Mouse (Mus musculus) cerebellum, adult 8-10 months (tissue): ENCODE measurements around the gene Tmem215.

ENCODE experiments used
- DNase-seq: peaks from one replicate; pipeline ENCODE4 v3.0.0; 2022

The Tmem215 gene

GRCm38 (mm10) chr4:40471880-40472279 is at the start of gene Tmem215:
Gene Tmem215, plus strand, starts transcription at chr4:40472180.
- no peak for DNase-seq

- DNase-seq = no peak
These were observed 40.1 kb upstream of the Tmem215 start for GRCm38 (mm10) chr4:40431916-40432315.

- DNase-seq = no peak
These were observed 38.6 kb upstream of the Tmem215 start for GRCm38 (mm10) chr4:40433379-40433778.

- no peak for DNase-seq
These were observed 37.6 kb upstream of the Tmem215 start for GRCm38 (mm10) chr4:40434388-40434787.

GRCm38 (mm10) chr4:40443565-40443964 is 28.4 kb upstream of the Tmem215 start:
- DNase-seq = no peak

GRCm38 (mm10) chr4:40472700-40473530 is 935 bp downstream of the Tmem215 start:
- no peak for DNase-seq

GRCm38 (mm10) chr4:40473911-40474310 is 1.9 kb downstream of the Tmem215 start:
- DNase-seq = no peak

GRCm38 (mm10) chr4:40477963-40478362 is 6.0 kb downstream of the Tmem215 start:
- no peak for DNase-seq

GRCm38 (mm10) chr4:40486546-40486945 is 14.6 kb downstream of the Tmem215 start:
- no peak for DNase-seq

GRCm38 (mm10) chr4:40491731-40492130 is 19.8 kb downstream of the Tmem215 start:
- DNase-seq = no peak

- no peak for DNase-seq
These were observed 24.4 kb downstream of the Tmem215 start for GRCm38 (mm10) chr4:40496354-40496753.

GRCm38 (mm10) chr4:40496828-40497227 is 24.8 kb downstream of the Tmem215 start:
- no peak for DNase-seq

GRCm38 (mm10) chr4:40499812-40500591 is 28.0 kb downstream of the Tmem215 start:
- DNase-seq = no peak

- no peak for DNase-seq
These were observed 30.5 kb downstream of the Tmem215 start for GRCm38 (mm10) chr4:40502459-40502858.

- DNase-seq = no peak
These were observed 37.6 kb downstream of the Tmem215 start for GRCm38 (mm10) chr4:40509534-40509933.

- no peak for DNase-seq
These were observed 41.3 kb downstream of the Tmem215 start for GRCm38 (mm10) chr4:40513235-40513634.

GRCm38 (mm10) chr4:40518545-40519324 is 46.8 kb downstream of the Tmem215 start:
- no peak for DNase-seq
